Mouse (Mus musculus) WW6 (cell line): Measurements from ENCODE around the gene Scarb2.
"Not testable (repeated sequence)": the region's sequence is repeated elsewhere in the genome, so short reads cannot be mapped to it uniquely, and the experiment has no call there.

ENCODE experiments used
- DNase-seq: peaks from one replicate; pipeline ENCODE4 v3.0.0-alpha.2; 2013; ENCODE audit warnings: low read depth, low spot score

Gene Scarb2

GRCm38 (mm10) chr5:92506733-92507132, at the start of gene Scarb2:
Gene Scarb2, minus strand, starts transcription at chr5:92506833.
- no peak for DNase-seq

GRCm38 (mm10) chr5:92555905-92556304, 49.3 kb upstream of the Scarb2 start:
- DNase-seq, result no peak

GRCm38 (mm10) chr5:92554891-92555511, 48.4 kb upstream of the Scarb2 start, which contains the start of gene Fam47e:
Gene Fam47e, plus strand, starts transcription at chr5:92555069.
- no peak for DNase-seq

GRCm38 (mm10) chr5:92554443-92554842, 47.8 kb upstream of the Scarb2 start:
- DNase-seq, result no peak

- DNase-seq, result no peak
Measured at GRCm38 (mm10) chr5:92553939-92554338, 47.3 kb upstream of the Scarb2 start.

- no peak for DNase-seq
Measured at GRCm38 (mm10) chr5:92552611-92553010, 46.0 kb upstream of the Scarb2 start.

GRCm38 (mm10) chr5:92539698-92540097, 33.1 kb upstream of the Scarb2 start:
- DNase-seq, result no peak

GRCm38 (mm10) chr5:92524821-92525258, 18.2 kb upstream of the Scarb2 start:
- no peak for DNase-seq

- not testable (repeated sequence) for DNase-seq
Measured at GRCm38 (mm10) chr5:92521131-92521530, 14.5 kb upstream of the Scarb2 start.

- DNase-seq, result no peak
Measured at GRCm38 (mm10) chr5:92512066-92512465, 5.4 kb upstream of the Scarb2 start.

- DNase-seq, result no peak
Measured at GRCm38 (mm10) chr5:92511256-92511655, 4.6 kb upstream of the Scarb2 start.

- no peak for DNase-seq
Measured at GRCm38 (mm10) chr5:92508853-92509252, 2.2 kb upstream of the Scarb2 start.

GRCm38 (mm10) chr5:92506301-92506729, 318 bp downstream of the Scarb2 start:
- DNase-seq, result no peak

- DNase-seq, result peak; percentile 74
Measured at GRCm38 (mm10) chr5:92505402-92505865, 1.2 kb downstream of the Scarb2 start.

- no peak for DNase-seq
Measured at GRCm38 (mm10) chr5:92504676-92505400, 1.8 kb downstream of the Scarb2 start.

GRCm38 (mm10) chr5:92503856-92504618, 2.6 kb downstream of the Scarb2 start:
- DNase-seq, result no peak

- no peak for DNase-seq
Measured at GRCm38 (mm10) chr5:92503356-92503847, 3.2 kb downstream of the Scarb2 start.

- DNase-seq, result no peak
Measured at GRCm38 (mm10) chr5:92499378-92499777, 7.3 kb downstream of the Scarb2 start.

- no peak for DNase-seq
Measured at GRCm38 (mm10) chr5:92498661-92499060, 8.0 kb downstream of the Scarb2 start.

- no peak for DNase-seq
Measured at GRCm38 (mm10) chr5:92498225-92498624, 8.4 kb downstream of the Scarb2 start.

GRCm38 (mm10) chr5:92495771-92496409, 10.7 kb downstream of the Scarb2 start:
- no peak for DNase-seq
